Mouse (Mus musculus): ENCODE measurements at regions not wholly inside any gene's neighbourhood (a gene's known extent, or its start where the extent isn't known, plus 50 kb on each side); places are given as distances from the start of the nearest gene placed in this dataset.
"Not testable (repeated sequence)": the region's sequence is repeated elsewhere in the genome, so short reads cannot be mapped to it uniquely, and the experiment has no call there.

GRCm38 (mm10) chr13:42000966-42001365 lies 50.9 kb upstream of the Hivep1 start:
- no peak for DNase-seq (ENCODE audit: low read depth, low spot score)

GRCm38 (mm10) chr13:41997883-41998282 lies 53.9 kb upstream of the Hivep1 start:
- DNase-seq (ENCODE audit: low read depth, low spot score), result peak; percentile 24

GRCm38 (mm10) chr13:41994126-41994525 lies 57.7 kb upstream of the Hivep1 start:
- no peak for DNase-seq (ENCODE audit: low read depth, low spot score)

- no peak for DNase-seq (ENCODE audit: low read depth, low spot score)
Measured at GRCm38 (mm10) chr13:41975918-41976317, 75.9 kb upstream of the Hivep1 start.

- no peak for DNase-seq (ENCODE audit: low read depth, low spot score)
Measured at GRCm38 (mm10) chr13:41962915-41963314, 88.9 kb upstream of the Hivep1 start.

- not testable (repeated sequence) for DNase-seq (ENCODE audit: low read depth, low spot score)
Measured at GRCm38 (mm10) chr13:41960960-41961359, 90.9 kb upstream of the Hivep1 start.

GRCm38 (mm10) chr13:41957932-41958331 lies 93.9 kb upstream of the Hivep1 start:
- DNase-seq (ENCODE audit: low read depth, low spot score), result no peak

- no peak for DNase-seq (ENCODE audit: low read depth, low spot score)
Measured at GRCm38 (mm10) chr13:41955884-41956283, 95.9 kb upstream of the Hivep1 start.

GRCm38 (mm10) chr13:41955198-41955597 lies 96.6 kb upstream of the Hivep1 start:
- DNase-seq (ENCODE audit: low read depth, low spot score), result no peak

GRCm38 (mm10) chr13:41952453-41952852 lies 99.4 kb upstream of the Hivep1 start:
- DNase-seq (ENCODE audit: low read depth, low spot score), result no peak

GRCm38 (mm10) chr13:41948241-41948640 lies 100.8 kb upstream of the Adtrp start:
- no peak for DNase-seq (ENCODE audit: low read depth, low spot score)

GRCm38 (mm10) chr13:41932313-41933100 lies 85.0 kb upstream of the Adtrp start:
- no peak for DNase-seq (ENCODE audit: low read depth, low spot score)

- DNase-seq (ENCODE audit: low read depth, low spot score), result no peak
Measured at GRCm38 (mm10) chr13:41929768-41930167, 82.3 kb upstream of the Adtrp start.

- DNase-seq (ENCODE audit: low read depth, low spot score), result not testable (repeated sequence)
Measured at GRCm38 (mm10) chr13:41925851-41926250, 78.4 kb upstream of the Adtrp start.

- DNase-seq (ENCODE audit: low read depth, low spot score), result no peak
Measured at GRCm38 (mm10) chr13:41925211-41925610, 77.7 kb upstream of the Adtrp start.

GRCm38 (mm10) chr13:41921178-41921577 lies 73.7 kb upstream of the Adtrp start:
- DNase-seq (ENCODE audit: low read depth, low spot score), result no peak

GRCm38 (mm10) chr13:41918525-41918924 lies 71.0 kb upstream of the Adtrp start:
- DNase-seq (ENCODE audit: low read depth, low spot score), result no peak

- not testable (repeated sequence) for DNase-seq (ENCODE audit: low read depth, low spot score)
Measured at GRCm38 (mm10) chr13:41915816-41916215, 68.3 kb upstream of the Adtrp start.

- DNase-seq (ENCODE audit: low read depth, low spot score), result no peak
Measured at GRCm38 (mm10) chr13:41910736-41911135, 63.3 kb upstream of the Adtrp start.

GRCm38 (mm10) chr13:41910236-41910635 lies 62.8 kb upstream of the Adtrp start:
- DNase-seq (ENCODE audit: low read depth, low spot score), result no peak

- no peak for DNase-seq (ENCODE audit: low read depth, low spot score)
Measured at GRCm38 (mm10) chr13:41907027-41907426, 59.5 kb upstream of the Adtrp start.

- DNase-seq (ENCODE audit: low read depth, low spot score), result no peak
Measured at GRCm38 (mm10) chr13:41903286-41903685, 55.8 kb upstream of the Adtrp start.

GRCm38 (mm10) chr13:41899837-41900463 lies 52.5 kb upstream of the Adtrp start:
- no peak for DNase-seq (ENCODE audit: low read depth, low spot score)
